Mouse (Mus musculus) cerebellum, adult 2 months (tissue): ENCODE measurements around the gene Dmrtb1. TPM values are rescaled to one million over a fixed set of nuclear protein-coding genes. Genes with fewer than 3 reads are reported as not detected.
A peak's percentile ranks its signal among the peaks of the same experiment; 100 is the strongest.

Experiments used
- DNase-seq, 2 experiments: peaks; one replicate each; pipeline ENCODE4 v3.0.0; 2021
- H3K27ac ChIP-seq: fragments of 200-500 bp; 2 replicates; pipeline ENCODE4 v1.5.1; 2012; ENCODE audit warnings: low read length, control low read depth, inconsistent platforms; ENCODE audit not compliant: insufficient read depth
- H3K27me3 ChIP-seq: fragments of 200-500 bp; 2 replicates; pipeline ENCODE4 v1.6.1; 2012; ENCODE audit warnings: inconsistent platforms, mild to moderate bottlenecking, low read length, moderate library complexity; ENCODE audit not compliant: control insufficient read depth, insufficient read depth
- H3K4me1 ChIP-seq: fragments of 200-500 bp; 2 replicates; pipeline ENCODE4 v1.6.1; 2011; ENCODE audit warnings: low read length; ENCODE audit not compliant: control insufficient read depth, insufficient read depth
- H3K4me3 ChIP-seq: fragments of 200-500 bp; replicated peaks from 2 replicates; pipeline ENCODE3; 2011; ENCODE audit warnings: mild to moderate bottlenecking, low read depth, low read length, control low read depth; ENCODE audit not compliant: insufficient read depth
- CTCF ChIP-seq: fragments of 200-500 bp; IDR thresholded peaks from 2 replicates; pipeline ENCODE4 v1.5.1; 2011; ENCODE audit warnings: low read depth, mild to moderate bottlenecking, control low read depth, low read length, moderate library complexity, borderline replicate concordance; ENCODE audit not compliant: insufficient read depth
- POLR2A ChIP-seq: fragments of 200-500 bp; IDR thresholded peaks from 2 replicates; pipeline ENCODE4 v1.6.1; 2011; ENCODE audit warnings: low read length, control low read depth, borderline replicate concordance; ENCODE audit not compliant: insufficient read depth
- WGBS: fragments of 180-500 bp; shearing (Covaris S2); methylation state at CpG from one replicate; pipeline ENCODE4 v1.1.7; 2018; 5-methylcytosine and 5-hydroxymethylcytosine counted together
- polyA plus RNA-seq: library from polyadenylated mRNA; depleted of rRNA; stranded (reverse); fragments of >200 nt; gene quantifications from 2 replicates; pipeline ENCODE4 v1.2.3, GENCODE M21; 2012

Gene Dmrtb1
- polyA plus RNA-seq, 1 experiment, result 0.47 TPM

GRCm38 (mm10) chr4:107699271-107699670 is 15.2 kb upstream of the Dmrtb1 start:
- no peak overlapping the region for H3K4me3 ChIP-seq
- no peak for TF ChIP-seq CTCF
- no peak for TF ChIP-seq POLR2A
- DNase-seq, result peak; percentile 32 to 43
- WGBS, result 24% methylated on average over 9 of the region's 9 CpGs
- no peak overlapping the region for H3K27ac ChIP-seq
- peaks cover 5% of the 10 kb centered on the region; the same call in 1 of the 2 replicates for H3K4me1 ChIP-seq
- no peaks in the 10 kb centered on the region for H3K27me3 ChIP-seq

DNA sequence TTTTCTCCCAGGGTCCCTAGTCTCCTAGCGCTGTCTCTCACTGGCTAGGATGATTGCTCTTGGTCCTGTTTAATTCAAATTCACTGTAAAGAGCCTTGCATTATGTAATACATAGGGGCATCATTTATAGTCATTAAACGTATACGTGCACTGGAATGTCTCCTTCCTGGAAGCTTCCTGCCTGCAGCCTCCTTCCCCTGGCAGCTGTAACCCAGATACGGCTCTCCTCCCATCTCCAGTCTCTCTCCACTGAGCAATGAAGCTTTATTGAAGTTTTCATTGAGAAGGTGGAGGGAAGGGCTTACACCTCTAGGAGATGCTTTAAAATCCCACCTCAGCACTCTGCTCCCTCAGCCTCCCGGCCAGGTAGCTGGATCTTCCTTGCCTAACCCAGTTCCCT is 9.8 kb upstream of the Dmrtb1 start:
- Histone ChIP-seq H3K4me3 (no peak overlapping the region), H3K27me3 (no peaks in the 10 kb centered on the region), H3K4me1 (no peaks in the 10 kb centered on the region; the same call in 1 of the 2 replicates), H3K27ac (no peak overlapping the region)
- TF ChIP-seq CTCF (no peak), POLR2A (no peak)
- WGBS, result 64% methylated on average over 5 of the region's 5 CpGs
- no peak for DNase-seq

- H3K4me3 ChIP-seq, result no peak overlapping the region
- no peak overlapping the region for H3K27ac ChIP-seq
- no peak for TF ChIP-seq CTCF
- TF ChIP-seq POLR2A, result no peak
- 12% methylated on average over 11 of the region's 11 CpGs for WGBS
- no peaks in the 10 kb centered on the region for H3K4me1 ChIP-seq
- no peak for DNase-seq
- no peaks in the 10 kb centered on the region for H3K27me3 ChIP-seq
Measured at GRCm38 (mm10) chr4:107688213-107688612, 4.2 kb upstream of the Dmrtb1 start.

DNA sequence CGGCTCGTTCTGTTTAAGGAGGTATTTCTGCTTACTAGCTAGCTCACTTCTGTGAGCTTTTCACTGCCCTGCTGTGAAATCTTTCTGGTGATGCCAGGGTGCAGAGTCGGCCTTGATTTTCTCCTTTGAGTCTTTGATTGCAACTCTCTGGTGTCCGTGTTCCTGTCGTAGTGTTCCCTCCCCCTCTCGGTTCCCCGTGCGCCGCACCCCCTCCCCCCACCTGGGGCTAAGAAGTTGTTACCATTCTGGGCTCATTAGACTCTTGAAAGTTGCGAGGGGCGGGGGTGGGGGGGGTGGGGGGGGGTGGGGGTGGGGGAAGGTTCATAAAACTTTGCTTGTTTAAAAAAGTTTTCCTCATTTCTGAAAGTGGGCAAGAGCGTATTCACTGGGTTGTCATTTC is 3.1 kb upstream of the Dmrtb1 start:
- no peaks in the 10 kb centered on the region for H3K27me3 ChIP-seq
- no peak overlapping the region for H3K27ac ChIP-seq
- WGBS, result 42% methylated on average over 12 of the region's 12 CpGs
- no peak for DNase-seq
- TF ChIP-seq POLR2A (no peak), CTCF (no peak)
- no peak overlapping the region for H3K4me3 ChIP-seq
- H3K4me1 ChIP-seq, result no peaks in the 10 kb centered on the region

GRCm38 (mm10) chr4:107683006-107683756 is 849 bp downstream of the Dmrtb1 start:
- no peak for DNase-seq
- no peaks in the 10 kb centered on the region for H3K27me3 ChIP-seq
- no peak overlapping the region for H3K4me3 ChIP-seq
- no peak overlapping the region for H3K27ac ChIP-seq
- TF ChIP-seq CTCF, result no peak
- TF ChIP-seq POLR2A, result no peak
- no peaks in the 10 kb centered on the region for H3K4me1 ChIP-seq
- 92% methylated on average over 37 of the region's 37 CpGs for WGBS

GRCm38 (mm10) chr4:107681099-107681849 is 2.8 kb downstream of the Dmrtb1 start:
- Histone ChIP-seq H3K4me3 (no peak overlapping the region), H3K4me1 (no peaks in the 10 kb centered on the region), H3K27ac (no peak overlapping the region), H3K27me3 (no peaks in the 10 kb centered on the region)
- 30% methylated on average over 9 of the region's 9 CpGs for WGBS
- DNase-seq, result no peak
- no peak for TF ChIP-seq POLR2A

GRCm38 (mm10) chr4:107680311-107681098 is 3.5 kb downstream of the Dmrtb1 start:
- Histone ChIP-seq H3K27me3 (no peaks in the 10 kb centered on the region), H3K4me3 (no peak overlapping the region), H3K27ac (no peak overlapping the region), H3K4me1 (no peaks in the 10 kb centered on the region)
- no peak for DNase-seq
- TF ChIP-seq POLR2A (no peak), CTCF (no peak)
- WGBS, result 39% methylated on average over 15 of the region's 15 CpGs

- H3K27me3 ChIP-seq, result no peaks in the 10 kb centered on the region
- H3K27ac ChIP-seq, result no peak overlapping the region
- no peak for DNase-seq
- TF ChIP-seq POLR2A (no peak), CTCF (no peak)
- H3K4me1 ChIP-seq, result no peaks in the 10 kb centered on the region
- H3K4me3 ChIP-seq, result no peak overlapping the region
- 67% methylated on average over 10 of the region's 10 CpGs for WGBS
Measured at GRCm38 (mm10) chr4:107675645-107676044, 8.4 kb downstream of the Dmrtb1 start.
